Mouse (Mus musculus): ENCODE measurements around the gene Ift46.

Gene Ift46

DNA sequence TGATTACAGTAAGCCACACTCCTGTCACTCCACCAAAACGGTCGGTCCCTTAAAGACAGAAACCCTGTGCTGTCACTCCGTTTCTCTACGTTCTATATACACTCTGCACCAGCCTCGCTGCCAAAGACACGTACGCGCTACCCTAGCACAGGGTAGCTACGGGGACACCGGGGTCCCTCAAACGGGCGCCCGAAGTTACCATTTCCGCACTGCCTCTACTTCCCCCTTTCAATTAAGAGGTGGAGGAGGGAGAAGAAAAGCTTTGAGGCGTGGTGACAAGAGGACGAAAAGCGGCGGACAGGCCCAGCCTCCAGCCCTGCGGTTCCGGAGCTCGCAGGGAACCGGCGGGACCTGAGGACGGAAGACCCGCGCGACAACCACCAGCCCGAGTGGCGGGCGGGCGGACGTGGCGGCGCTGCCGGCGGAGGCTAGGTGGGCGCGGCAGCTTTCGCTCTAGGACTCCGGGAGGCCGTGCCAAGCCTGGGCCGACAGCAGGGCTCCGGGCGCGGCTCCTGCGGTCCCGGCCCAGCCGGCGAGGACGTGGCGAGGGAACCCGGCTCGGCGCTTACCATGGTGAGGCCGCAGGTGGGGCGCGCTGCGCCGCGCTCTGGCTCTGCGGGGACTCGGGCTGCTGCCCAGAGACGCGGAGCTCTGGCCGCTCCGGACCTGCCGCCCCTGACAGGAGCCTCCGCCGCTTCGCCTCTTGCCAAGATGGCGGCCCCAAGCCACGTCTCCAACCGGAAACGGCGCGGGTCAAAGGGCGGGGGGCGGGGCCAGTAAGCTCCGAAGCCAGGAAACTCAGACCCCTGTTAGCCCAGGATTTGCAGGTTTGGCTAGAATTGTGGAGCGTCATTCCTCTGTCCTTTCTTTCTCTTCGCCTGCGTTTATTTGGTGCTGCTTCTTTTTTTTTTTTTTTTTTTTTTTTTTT is at the start of gene Ift46, which contains the start of gene Arcn1:
Gene Ift46 (plus strand): TSS at position 808 of the 928 bp plus-strand sequence.
Gene Arcn1 (minus strand): TSS at position 745 of the 928 bp plus-strand sequence.
- DNase-seq (ENCODE audit: low spot score in 2 of 2): peak; percentile 78 to 80

GRCm38 (mm10) chr9:44718937-44719631 is 48.6 kb upstream of the Ift46 start:
- no peak for DNase-seq (ENCODE audit: low spot score in 2 of 2)

DNA sequence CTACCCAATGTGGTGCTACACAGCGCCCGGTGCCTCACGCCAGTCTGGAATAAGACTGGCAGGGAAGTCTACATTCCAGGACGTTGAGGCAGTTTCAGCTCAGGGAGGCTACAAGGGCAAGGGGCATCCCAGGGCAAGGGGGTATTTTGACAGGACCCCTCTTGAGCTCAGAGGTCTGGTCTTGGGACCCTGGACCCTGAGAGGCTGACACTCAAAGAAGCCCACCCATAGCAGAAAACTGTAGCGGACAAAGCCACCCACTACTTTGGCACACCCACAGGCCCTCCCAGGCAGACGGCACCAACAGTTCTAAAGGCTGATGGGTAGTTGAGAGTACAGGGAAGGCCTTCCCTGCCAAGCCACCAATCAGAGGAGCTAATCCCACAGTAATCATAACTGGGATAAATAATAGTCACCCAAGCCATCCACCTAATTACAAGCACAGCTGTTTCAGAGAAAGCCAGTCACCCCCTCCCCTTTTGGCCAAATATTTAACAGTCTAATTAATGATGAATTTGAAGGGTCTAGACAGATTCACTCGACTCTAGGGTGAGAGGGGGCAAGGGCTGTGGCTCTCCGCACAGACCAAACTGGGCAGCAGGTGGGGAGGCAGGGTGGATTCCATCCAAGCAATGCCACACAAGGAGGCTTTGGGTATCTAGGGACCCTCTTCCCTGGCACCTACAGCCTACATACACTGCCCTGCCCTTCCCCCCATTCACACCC is 47.9 kb upstream of the Ift46 start:
- no peak for DNase-seq (ENCODE audit: low spot score in 2 of 2)

- no peak for DNase-seq (ENCODE audit: low spot score in 2 of 2)
These were observed 47.2 kb upstream of the Ift46 start for GRCm38 (mm10) chr9:44720358-44721153.

DNA sequence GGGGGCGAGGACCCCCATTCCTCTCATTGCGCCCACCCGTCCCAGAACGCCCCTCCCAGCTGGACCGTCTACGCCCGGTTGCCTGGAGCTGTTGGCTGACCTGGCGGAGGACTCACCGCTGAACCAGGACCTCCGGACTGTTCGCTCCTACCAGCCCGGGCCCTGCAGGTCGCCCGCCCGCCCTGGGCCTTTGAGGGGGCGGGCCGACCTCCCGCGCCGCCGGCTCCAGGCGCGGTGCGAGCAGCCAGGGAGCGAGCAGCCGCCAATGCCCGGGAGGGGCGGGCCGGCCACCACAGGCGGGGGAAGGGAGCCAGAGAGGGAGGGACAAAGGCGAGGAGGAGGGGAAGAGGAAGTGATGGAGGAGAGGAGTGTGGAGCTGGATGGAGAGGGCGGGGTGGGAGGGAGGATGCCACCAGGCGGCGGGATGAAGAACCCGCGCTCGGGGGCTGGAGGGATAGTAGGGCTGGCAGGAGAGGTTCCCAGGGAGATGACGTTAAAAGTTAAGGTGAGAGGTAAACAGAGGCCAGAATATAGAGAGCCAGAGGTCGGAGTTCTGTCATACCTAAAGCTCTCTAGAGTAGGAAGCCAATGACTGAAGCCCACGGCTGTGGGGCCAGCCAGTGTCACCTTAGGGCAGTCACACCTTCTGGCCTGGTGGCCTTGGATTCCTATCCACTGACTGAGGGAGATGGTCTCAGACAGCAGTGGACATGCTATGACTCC is 46.4 kb upstream of the Ift46 start:
- DNase-seq (ENCODE audit: low spot score in 2 of 2): peak; percentile 77 to 85

DNA sequence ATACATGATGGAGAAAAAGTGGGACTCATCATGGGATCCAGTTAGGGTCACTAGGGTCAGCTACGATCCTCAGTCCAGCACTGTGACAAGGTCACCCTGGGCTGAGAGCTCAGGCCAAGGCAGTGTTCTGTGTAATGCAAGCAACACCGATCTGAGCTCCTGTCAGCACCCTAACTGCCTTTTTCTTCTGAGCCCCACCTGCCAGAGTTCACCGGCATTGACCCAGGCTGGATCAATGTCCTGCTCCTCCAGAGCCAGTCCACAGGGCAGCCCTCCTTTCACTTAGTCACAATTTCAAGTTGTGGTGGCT is 45.9 kb upstream of the Ift46 start:
- no peak for DNase-seq (ENCODE audit: low spot score in 2 of 2)

GRCm38 (mm10) chr9:44722575-44722974 is 45.1 kb upstream of the Ift46 start:
- DNase-seq (ENCODE audit: low spot score in 2 of 2): no peak

DNA sequence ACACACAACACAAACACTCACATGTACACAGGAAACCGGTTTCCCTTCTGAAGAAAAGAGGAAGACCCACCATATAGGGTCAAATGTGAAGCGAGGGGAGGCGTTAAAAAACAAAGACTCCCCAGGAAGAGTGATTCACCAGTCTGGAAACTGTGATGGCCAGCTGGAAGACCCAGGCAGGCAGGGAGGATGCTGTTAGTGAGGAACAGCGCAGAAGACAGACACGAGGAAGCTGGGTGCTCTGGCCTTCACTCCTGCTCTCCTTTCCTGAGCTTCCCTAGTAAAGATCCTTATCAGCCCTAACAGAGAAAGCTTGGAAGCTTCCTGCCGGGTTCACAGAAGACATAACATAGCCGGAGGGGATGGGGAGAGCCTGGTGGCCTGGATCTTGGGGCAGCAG is 44.7 kb upstream of the Ift46 start:
- DNase-seq (ENCODE audit: low spot score in 2 of 2): no peak

- no peak for DNase-seq (ENCODE audit: low spot score in 2 of 2)
These were observed 44.1 kb upstream of the Ift46 start for GRCm38 (mm10) chr9:44723521-44724041.

- DNase-seq (ENCODE audit: low spot score in 2 of 2): no peak
These were observed 43.5 kb upstream of the Ift46 start for GRCm38 (mm10) chr9:44724223-44724622.

- no peak for DNase-seq (ENCODE audit: low spot score in 2 of 2)
These were observed 43.0 kb upstream of the Ift46 start for GRCm38 (mm10) chr9:44724665-44725064.

GRCm38 (mm10) chr9:44726431-44727146 is 41.1 kb upstream of the Ift46 start:
- DNase-seq (ENCODE audit: low spot score in 2 of 2): no peak

DNA sequence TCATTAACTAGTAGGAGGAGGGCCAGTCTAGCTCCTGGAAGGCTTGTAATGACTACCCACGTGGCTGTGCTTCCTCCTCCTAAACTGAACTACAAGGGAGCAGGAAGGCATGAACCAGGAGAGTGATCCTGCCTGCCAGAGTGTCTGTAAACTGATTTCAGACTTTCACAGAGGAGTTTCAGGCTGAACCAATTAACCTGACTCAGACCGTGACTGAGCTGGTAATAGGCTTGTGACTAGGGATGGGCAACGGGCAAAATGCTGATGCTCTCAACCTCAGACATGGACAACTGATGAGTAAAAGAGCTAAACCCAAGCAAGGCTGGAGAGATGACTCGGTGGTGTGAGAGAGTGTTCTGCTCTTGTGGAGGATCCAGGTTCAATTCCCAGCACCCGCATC is 40.3 kb upstream of the Ift46 start:
- DNase-seq (ENCODE audit: low spot score in 2 of 2): no peak

GRCm38 (mm10) chr9:44732130-44732549 is 35.6 kb upstream of the Ift46 start:
- DNase-seq (ENCODE audit: low spot score in 2 of 2): no peak

DNA sequence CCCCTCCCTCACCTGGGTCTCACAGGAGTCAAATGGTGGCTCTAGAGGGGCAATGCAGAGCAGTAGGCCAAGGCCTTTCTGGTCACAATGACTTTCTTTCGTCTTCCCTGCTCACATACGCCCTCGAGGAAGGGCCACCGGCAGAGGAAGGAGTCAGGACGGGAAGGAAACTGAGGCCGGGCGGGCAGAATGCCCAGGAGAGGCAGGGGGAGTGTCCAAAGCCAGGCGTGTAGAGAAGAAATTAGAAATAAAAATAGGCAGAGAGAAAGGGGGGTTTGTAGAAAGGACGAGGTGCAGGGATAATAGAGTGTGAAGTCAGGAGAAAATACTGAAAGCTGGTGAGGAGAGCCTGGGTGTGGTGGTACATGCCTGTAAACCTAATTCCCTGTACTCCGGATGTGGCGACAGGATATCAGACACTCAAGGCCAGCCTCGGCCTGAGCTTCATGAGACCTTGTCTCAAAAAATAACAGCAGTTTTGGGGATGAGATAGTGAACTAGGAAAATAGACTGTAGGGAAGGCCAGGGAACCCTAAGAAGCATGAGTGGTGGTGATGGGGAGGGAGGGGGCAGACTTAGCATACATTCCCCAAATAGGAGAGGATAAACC is 34.7 kb upstream of the Ift46 start:
- no peak for DNase-seq (ENCODE audit: low spot score in 2 of 2)

DNA sequence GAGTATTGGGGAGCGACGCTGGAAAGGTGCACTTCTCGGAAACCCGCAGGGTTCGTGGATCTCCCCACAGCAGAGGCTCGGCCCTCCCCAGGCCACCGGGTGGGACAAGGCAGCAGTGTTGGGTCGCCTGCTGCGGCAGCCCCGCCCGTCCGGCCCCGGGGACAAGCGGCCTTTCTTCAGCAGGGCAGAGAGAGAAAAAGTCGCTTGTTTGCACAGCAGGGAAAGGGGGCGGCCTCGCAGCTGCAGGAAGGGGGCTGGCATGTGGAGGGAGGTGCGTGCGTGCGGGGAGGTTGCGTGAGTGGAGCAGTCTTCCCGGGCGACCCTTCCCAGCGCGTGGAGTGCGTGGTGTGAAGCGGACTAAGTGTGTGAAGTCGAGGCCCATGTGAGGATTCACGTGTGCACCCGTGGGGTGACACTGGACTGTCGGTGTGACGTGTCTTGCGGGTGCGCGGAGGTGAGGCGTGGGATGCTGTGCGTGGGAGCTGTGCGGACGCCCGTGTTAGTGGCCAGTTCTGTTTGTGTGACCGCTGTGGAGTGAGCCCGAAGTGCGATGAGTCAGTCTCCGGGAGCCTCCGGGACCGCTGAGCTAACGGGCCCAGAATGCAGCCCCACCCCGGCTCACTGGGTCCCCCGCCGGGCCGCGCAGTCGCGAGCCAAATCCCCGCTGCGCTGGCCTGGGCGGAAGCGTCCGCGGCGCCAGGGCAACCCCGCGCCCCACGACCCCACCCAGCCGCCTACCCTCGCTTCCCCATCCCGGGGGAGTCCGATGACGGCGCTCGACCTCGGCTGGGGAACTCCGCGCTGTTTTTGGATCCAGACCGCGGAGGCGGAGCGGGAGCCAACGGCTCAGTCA is 33.8 kb upstream of the Ift46 start:
- peak in 1 of 2 experiments; percentile 50 for DNase-seq (ENCODE audit: low spot score in 2 of 2)

DNA sequence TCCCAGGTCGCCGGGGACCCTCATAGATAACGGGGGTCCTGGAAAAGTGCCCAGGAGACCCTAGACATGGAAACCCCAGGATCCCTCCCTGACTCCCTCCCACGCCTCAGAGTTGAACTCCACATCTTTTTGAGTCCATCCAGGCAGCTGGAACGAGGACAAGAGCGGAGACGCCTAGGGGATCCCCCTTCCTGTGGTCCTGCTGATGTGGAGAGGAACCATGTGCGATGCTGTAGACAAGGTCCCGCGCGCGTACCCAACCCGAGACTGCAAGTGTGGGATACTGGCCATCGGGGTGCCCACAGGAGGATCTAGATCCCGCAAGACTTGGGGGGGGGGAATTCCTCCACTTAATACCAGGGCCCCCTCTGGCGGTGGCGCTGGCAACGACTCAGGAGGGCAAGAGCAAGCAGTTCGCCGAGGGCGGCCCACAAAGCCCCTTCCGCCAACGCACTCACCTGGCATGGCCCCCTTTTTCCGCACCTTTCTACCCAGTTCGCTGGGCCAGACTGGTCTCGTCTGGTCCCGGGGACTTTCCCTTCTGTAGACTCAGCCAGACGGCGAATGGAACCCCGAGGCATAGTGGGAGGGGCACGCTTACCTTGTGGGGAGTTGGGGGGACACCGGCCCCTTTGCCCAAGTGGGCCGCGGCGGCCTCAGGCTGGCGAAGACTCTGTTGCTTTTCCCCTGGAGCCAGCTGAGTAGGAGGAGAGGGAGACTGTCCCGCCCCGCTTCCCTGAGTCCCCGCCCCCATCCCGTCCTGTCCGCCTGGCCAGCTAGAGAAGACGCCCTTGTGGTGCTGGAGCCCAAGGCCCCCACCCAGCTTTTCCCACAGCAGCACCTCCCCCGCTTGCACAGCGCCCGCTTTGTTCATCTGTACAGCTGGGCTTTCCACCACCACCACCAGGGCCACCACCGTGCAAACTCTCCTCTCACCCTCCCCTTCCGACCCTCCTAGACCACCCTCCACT is 32.9 kb upstream of the Ift46 start, which contains the start of gene Phldb1:
Gene Phldb1 (minus strand): TSS at position 675 of the 971 bp plus-strand sequence.
- DNase-seq (ENCODE audit: low spot score in 2 of 2): peak in 1 of 2 experiments; percentile 35
